Mouse (Mus musculus) embryonic fibroblast, embryonic 13.5 days (primary cell): ENCODE results near the gene Ggnbp2. TPM values are rescaled to one million over a fixed set of nuclear protein-coding genes. Genes with fewer than 3 reads are reported as not detected.

ENCODE experiments used
- H3K27ac ChIP-seq: 2 replicates; pipeline ENCODE4 v1.5.1; 2012; ENCODE audit warnings: low read length, control low read depth, inconsistent platforms; ENCODE audit not compliant: insufficient read depth
- H3K4me1 ChIP-seq: 2 replicates; pipeline ENCODE4 v1.6.1; 2011; ENCODE audit warnings: low read length; ENCODE audit not compliant: control insufficient read depth, insufficient read depth
- H3K4me3 ChIP-seq: 2 replicates; pipeline ENCODE4 v1.5.1; 2011; ENCODE audit warnings: mild to moderate bottlenecking, control low read depth, low read length; ENCODE audit not compliant: insufficient read depth
- CTCF ChIP-seq: IDR thresholded peaks from 2 replicates; pipeline ENCODE4 v1.5.1; 2011; ENCODE audit warnings: mild to moderate bottlenecking, control low read depth, low read length, moderate library complexity, borderline replicate concordance; ENCODE audit not compliant: insufficient read depth
- POLR2A ChIP-seq: IDR thresholded peaks from 2 replicates; pipeline ENCODE4 v1.6.1; 2011; ENCODE audit warnings: low read depth, mild to moderate bottlenecking, control low read depth, low read length, moderate library complexity
- polyA plus RNA-seq: library from polyadenylated mRNA; stranded (reverse); fragments of >200 nt; gene quantifications from 2 replicates; pipeline ENCODE4 v1.2.4, GENCODE M21; 2011; ENCODE audit warnings: low read depth; ENCODE audit not compliant: missing spikeins, insufficient read length

The Ggnbp2 gene
- polyA plus RNA-seq, 1 experiment: 105 TPM

DNA sequence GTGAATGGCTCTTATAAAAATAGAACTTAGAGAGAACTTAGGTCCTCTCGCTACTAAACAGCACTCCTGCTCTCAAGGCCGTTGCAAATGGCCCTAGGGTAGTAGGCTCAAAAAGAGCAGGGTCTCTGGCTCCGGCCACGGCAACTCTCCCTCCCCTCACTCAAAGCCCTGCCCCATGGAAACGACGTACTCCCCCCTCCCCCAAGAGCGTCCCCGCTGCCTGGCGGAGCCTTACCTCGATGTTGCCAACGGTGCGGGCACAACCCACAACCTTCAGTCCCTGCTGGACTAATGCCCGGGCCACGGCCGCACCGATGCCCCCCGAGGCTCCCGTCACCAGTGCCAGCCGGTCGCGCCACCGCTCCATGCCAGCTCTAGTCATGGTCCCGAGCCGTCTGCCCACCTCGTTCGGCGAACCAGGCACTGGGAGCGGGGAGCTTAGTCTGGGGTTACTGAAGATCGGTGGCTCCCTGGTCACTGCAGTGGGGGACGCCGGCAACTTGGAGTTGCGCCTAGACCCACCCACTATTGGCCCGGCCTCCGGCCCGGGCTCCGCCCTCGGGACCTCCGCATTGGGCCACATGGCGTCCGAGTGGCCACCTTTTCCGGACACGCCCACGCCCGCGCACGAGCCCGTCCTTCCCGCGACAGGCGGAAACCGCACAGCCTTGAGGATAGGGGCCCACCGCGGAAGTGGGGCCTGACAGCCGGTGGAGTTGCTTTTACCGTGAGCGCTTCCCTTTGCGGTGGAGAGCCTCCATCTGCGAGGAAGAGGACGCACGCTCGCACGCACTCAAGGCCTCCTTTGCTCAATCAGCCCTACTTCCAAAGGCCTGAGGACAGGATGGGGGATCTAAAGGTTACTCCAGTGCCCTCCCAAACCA is 41.9 kb downstream of the Ggnbp2 start, which contains the start of gene Dhrs11:
Dhrs11 (minus strand) TSS at position 479 of the 884 bp plus-strand sequence.
- Histone ChIP-seq H3K4me1 (no peaks in the 10 kb centered on the region), H3K27ac (peak within 1 kb of the TSS; percentile 74), H3K4me3 (peak within 1 kb of the TSS; percentile 89)
- TF ChIP-seq POLR2A (peak; percentile 60), CTCF (no peak)

DNA sequence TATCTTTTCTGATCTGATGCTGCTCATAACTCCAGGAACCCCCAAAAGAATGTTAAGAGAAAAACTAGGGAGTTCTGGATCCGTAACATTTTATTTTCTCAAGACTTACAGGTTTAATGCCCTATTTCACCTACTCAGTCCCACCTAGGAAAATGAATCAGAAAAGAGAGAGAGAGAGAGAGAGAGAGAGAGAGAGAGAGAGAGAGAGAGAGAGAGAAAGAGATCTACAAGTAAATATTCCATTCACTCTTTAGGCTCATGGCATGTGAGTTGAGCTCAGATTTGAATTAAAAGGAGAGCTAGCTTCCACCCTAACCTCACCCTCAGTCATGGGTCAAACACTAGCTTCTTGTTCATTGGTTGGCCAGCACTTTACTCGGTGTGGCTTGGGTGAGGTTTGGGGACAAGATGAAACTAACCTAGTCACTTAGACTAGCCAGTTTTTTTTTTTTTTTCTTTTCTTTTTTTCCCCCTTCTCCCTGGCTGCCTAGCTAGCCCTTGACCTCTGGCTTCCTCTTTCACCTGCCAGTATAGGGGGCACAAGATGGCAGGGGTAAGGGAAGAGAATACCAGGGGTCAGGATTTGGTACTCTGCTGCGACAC is 42.6 kb downstream of the Ggnbp2 start:
- no peaks in the 10 kb centered on the region for H3K4me1 ChIP-seq
- no peak for TF ChIP-seq POLR2A
- no peak for TF ChIP-seq CTCF
- H3K27ac ChIP-seq: no peak overlapping the region
- peak overlapping the region; percentile 89 for H3K4me3 ChIP-seq

- no peaks in the 10 kb centered on the region for H3K4me1 ChIP-seq
- no peak for TF ChIP-seq CTCF
- TF ChIP-seq POLR2A: no peak
- H3K27ac ChIP-seq: no peak overlapping the region
- H3K4me3 ChIP-seq: no peak overlapping the region
These were observed 43.1 kb downstream of the Ggnbp2 start for GRCm38 (mm10) chr11:84827492-84827891.

DNA sequence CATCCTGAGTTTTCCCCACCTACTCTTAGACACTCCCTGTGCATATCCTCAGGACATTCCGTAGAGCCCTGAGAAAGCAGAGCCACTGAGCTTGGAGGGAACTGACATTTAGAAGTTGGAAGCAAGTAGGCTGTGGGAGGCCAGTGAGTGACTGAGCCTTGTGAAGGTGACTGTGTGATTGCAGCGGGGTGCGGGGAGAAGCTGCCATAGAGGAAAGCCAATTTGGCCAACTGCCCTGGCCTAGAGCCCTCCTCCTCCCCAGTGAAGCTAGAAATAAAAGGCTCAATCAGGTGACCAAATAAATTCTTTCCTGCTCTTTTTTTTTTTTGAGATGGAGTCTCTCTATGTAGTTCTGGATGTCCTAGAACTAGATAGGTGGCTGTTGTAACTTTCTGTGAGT is 44.4 kb downstream of the Ggnbp2 start:
- TF ChIP-seq POLR2A: no peak
- TF ChIP-seq CTCF: no peak
- H3K27ac ChIP-seq: no peak overlapping the region
- H3K4me1 ChIP-seq: no peaks in the 10 kb centered on the region
- H3K4me3 ChIP-seq: no peak overlapping the region

DNA sequence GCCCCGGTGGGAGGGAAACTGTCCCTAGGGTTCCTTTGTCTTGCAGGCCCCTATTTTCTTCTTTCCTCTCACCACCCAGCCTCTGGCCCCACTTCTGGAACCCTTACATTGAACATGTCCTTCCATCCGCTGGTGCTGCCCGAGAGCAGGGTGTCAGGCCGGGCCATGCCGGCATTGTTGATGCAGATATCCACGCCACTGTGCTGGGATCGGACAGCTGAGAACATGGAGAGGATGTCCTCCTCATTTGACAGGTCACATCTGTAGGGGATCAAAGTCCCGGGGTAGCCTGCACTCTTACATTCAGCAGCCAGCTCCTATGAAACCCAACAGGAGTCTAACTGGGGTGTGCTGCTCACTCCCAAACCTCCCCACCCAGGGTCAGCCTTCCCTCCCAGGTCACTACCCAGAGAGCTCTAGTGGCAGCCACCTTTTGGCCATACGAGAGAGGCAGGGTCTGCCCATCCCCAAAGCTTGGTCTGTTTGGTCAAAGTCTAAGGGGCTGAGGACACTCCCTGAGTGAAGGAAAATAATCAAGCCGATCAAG is 45.3 kb downstream of the Ggnbp2 start:
- no peak overlapping the region for H3K27ac ChIP-seq
- H3K4me3 ChIP-seq: no peak overlapping the region
- TF ChIP-seq CTCF: no peak
- TF ChIP-seq POLR2A: no peak
- no peaks in the 10 kb centered on the region for H3K4me1 ChIP-seq

DNA sequence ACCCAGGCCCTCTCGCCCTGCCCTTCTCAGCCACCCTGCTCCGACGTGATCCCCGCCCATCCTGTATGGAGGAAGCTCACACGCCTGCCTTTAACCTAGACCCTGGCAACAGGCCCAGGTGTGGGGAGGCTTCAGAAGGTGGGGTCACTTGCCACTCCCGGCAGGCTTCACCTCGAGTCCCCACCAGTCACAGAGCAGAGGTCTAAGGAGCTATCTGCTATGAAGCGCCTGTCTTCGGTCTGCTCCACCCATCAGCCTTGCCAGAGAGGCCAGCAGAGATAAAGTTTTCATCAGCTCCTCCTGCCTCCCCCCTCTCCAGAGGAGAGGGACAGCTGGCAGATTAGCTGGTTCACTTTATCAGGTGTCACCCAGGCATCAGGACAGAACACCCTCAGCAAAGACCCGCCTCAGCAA is 47.1 kb downstream of the Ggnbp2 start:
- Histone ChIP-seq H3K4me3 (no peak overlapping the region), H3K27ac (no peak overlapping the region), H3K4me1 (no peaks in the 10 kb centered on the region)
- TF ChIP-seq POLR2A (no peak), CTCF (no peak)

- no peak overlapping the region for H3K4me3 ChIP-seq
- H3K27ac ChIP-seq: no peak overlapping the region
- TF ChIP-seq POLR2A (no peak), CTCF (no peak)
- H3K4me1 ChIP-seq: no peaks in the 10 kb centered on the region
These were observed 48.1 kb downstream of the Ggnbp2 start for GRCm38 (mm10) chr11:84822487-84822886.

DNA sequence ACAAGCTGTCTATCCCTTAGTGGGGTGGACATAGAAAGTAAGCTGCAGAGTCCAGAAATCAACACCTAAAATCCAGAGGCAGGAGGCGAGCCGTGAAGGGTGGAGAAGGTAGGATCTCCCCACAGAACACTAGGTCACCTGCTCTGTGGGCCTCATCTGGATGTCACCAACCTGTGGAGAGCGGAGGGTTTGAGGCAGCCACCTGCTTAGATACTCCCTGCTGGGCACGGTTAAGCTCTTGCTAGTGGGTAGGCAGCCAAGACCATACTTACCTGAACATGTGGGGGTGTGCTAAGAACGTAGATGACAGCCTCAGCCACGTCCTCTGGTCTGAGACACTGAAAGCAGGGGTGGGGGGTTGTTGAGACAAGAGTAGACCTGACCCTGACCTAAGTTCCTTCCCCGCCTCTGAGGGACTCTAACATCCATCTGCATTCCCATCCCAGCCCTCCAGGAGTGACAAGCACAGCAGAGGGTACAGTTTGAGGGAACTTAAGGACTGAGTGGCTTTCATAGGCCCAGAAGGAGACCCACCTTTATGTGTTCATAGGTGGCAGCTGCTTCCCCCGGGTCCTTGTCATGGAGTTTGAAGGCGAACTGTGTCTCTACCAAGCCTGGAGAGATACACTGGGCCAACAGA is 49.4 kb downstream of the Ggnbp2 start:
- H3K4me1 ChIP-seq: no peaks in the 10 kb centered on the region; the same call in 1 of the 2 replicates
- no peak overlapping the region for H3K4me3 ChIP-seq
- TF ChIP-seq CTCF: no peak
- TF ChIP-seq POLR2A: no peak
- H3K27ac ChIP-seq: no peak overlapping the region

- Histone ChIP-seq H3K27ac (peak within 1 kb of the TSS; percentile 41), H3K4me3 (peak within 1 kb of the TSS; percentile 58), H3K4me1 (no peaks in the 10 kb centered on the region; the same call in 1 of the 2 replicates)
- TF ChIP-seq POLR2A: peak; percentile 71; the same call in 1 of the 2 replicates
- TF ChIP-seq CTCF: peak; percentile 95
These were observed 51.5 kb downstream of the Ggnbp2 start, which contains the start of gene Mrm1 for GRCm38 (mm10) chr11:84818961-84819692. Gene Mrm1 (minus strand): TSS chr11:84819515.
